Mouse (Mus musculus): ENCODE measurements at regions not wholly inside any gene's neighbourhood (a gene's known extent, or its start where the extent isn't known, plus 50 kb on each side); places are given as distances from the start of the nearest gene placed in this dataset.
"Not testable (repeated sequence)": the region's sequence is repeated elsewhere in the genome, so short reads cannot be mapped to it uniquely, and the experiment has no call there.

DNA sequence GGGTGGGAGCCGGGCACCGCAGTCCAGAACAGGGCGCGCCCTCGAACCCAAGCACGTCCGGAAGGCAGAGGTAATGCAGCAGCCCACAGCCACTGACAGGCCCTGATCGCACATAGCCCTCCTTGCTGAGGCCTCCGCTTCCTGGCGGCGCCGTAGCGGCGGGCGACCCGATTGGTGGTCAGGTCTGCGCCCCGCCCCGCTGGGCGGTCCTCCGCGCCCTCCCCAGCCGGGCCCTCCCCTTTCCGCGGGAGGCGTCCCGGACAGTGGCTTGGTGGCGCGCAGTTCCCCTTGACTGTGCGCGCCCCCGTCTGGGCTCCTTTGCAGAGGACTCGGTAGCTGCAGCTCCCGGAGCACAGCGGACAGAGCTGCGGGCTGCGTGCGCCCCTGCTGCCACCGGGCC is 375.5 kb upstream of the Asap2 start:
- intact Hi-C loops (cut with DNase I), result not testable (repeated sequence)
- peak; percentile 60 to 79 for DNase-seq (ENCODE audit: low spot score in 2 of 2)

Data from left cerebral cortex, postnatal 36 days (tissue).